Mouse (Mus musculus): ENCODE measurements around the gene Zbtb24. TPM values are rescaled to one million over a fixed set of nuclear protein-coding genes. Genes with fewer than 3 reads are reported as not detected.

Zbtb24 gene
- polyA plus RNA-seq, 2 experiments, result 19.0 to 21.3 TPM

DNA sequence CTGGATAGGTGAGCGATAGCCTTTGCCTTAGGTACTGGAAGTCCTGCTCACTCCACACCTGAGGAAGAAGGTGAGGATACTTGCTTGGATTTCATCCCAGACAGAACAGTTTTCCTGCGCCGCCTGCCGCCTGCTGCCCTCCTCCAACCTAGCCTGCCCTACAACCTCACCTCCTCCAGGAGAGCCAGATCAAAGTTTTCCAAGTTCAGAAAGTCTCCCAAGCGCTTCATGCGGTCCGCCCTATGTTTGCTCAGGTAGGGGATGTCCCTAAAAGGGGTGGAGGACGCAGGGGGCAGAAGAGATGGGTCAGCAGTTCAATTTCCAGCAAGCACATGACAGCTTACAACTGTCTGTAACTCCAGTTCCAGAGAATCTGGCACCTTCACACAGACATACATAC lies 39.1 kb downstream of the Zbtb24 start:
- Histone ChIP-seq H3K4me2 (replicated peaks; ENCODE audit: low read depth, low read length, severe bottlenecking) (peak overlapping the region; percentile 100), H3K36me3 (ENCODE audit: control insufficient read depth, insufficient read depth, low read length) (peaks cover 40% of the 10 kb centered on the region), H3K9ac (ENCODE audit: low read depth, low read length, severe bottlenecking) (peak overlapping the region; percentile 73), H3K4me3 (replicated peaks; ENCODE audit: low read length) (peak overlapping the region; percentile 62), H3K27ac (replicated peaks; ENCODE audit: low read depth, low read length) (no peak overlapping the region), H3K9me3 (ENCODE audit: control insufficient read depth, low read length) (no peaks in the 10 kb centered on the region), H3K27me3 (ENCODE audit: control insufficient read depth, insufficient read depth, low read length) (no peaks in the 10 kb centered on the region), H3K4me1 (ENCODE audit: control insufficient read depth, insufficient read depth, low read length) (peaks cover 14% of the 10 kb centered on the region)
- DNase-seq (ENCODE audit: low spot score) (no peak), ATAC-seq (ENCODE audit: low FRiP score, low read depth) (no peak)
- no peak for TF ChIP-seq POLR2A (IDR thresholded peaks at IDR 0.05; ENCODE audit: borderline replicate concordance, extremely low read depth, insufficient read depth, insufficient read length)
- 17% methylated on average over 8 of the region's 8 CpGs for WGBS

GRCm38 (mm10) chr10:41489708-41490517 lies 39.7 kb downstream of the Zbtb24 start, which contains the start of the genes Smpd2 and Ppil6:
Gene Smpd2, minus strand, starts transcription at chr10:41490369.
Gene Ppil6, plus strand, starts transcription at chr10:41490439.
- no peaks in the 10 kb centered on the region for H3K9me3 ChIP-seq (ENCODE audit: control insufficient read depth, low read length)

DNA sequence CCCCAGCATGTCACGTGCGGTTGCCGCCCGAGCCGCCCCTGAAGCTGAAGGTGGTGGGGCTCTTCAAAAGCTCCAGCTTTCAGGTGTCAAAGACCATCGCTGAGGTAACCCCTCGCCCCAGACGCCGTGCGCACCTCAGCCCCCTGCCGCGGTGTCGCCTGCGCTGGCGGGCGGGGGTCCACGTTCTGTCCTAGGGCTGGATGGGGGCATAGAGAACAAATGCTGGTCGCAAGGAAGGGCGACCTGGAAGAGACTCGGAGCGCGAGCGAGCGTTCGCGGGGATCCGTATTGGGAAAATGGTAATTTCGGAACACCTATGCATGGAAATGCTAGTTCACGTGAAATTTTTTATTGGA lies 40.3 kb downstream of the Zbtb24 start:
- H3K27ac ChIP-seq (replicated peaks; ENCODE audit: low read depth, low read length), result no peak overlapping the region
- 0 out of 2 replicates have a peak, but pooled peaks have one; percentile 17 for TF ChIP-seq POLR2A (IDR thresholded peaks at IDR 0.05; ENCODE audit: borderline replicate concordance, extremely low read depth, insufficient read depth, insufficient read length)
- WGBS, result under 1% methylated on average over 29 of the region's 29 CpGs
- peak overlapping the region; percentile 62 for H3K4me3 ChIP-seq (replicated peaks; ENCODE audit: low read length)
- H3K36me3 ChIP-seq (ENCODE audit: control insufficient read depth, insufficient read depth, low read length), result peaks cover 29% of the 10 kb centered on the region
- H3K9ac ChIP-seq (ENCODE audit: low read depth, low read length, severe bottlenecking), result peak overlapping the region; percentile 73
- ATAC-seq (ENCODE audit: low FRiP score, low read depth), result no peak; the same call in 1 of the 2 replicates
- H3K27me3 ChIP-seq (ENCODE audit: control insufficient read depth, insufficient read depth, low read length), result no peaks in the 10 kb centered on the region
- H3K4me2 ChIP-seq (replicated peaks; ENCODE audit: low read depth, low read length, severe bottlenecking), result peak overlapping the region; percentile 100
- no peaks in the 10 kb centered on the region for H3K9me3 ChIP-seq (ENCODE audit: control insufficient read depth, low read length)
- DNase-seq (ENCODE audit: low spot score), result no peak
- H3K4me1 ChIP-seq (ENCODE audit: control insufficient read depth, insufficient read depth, low read length), result peaks cover 14% of the 10 kb centered on the region

More at GRCm38 (mm10) chr10:41489708-41490517, 39.7 kb downstream of the Zbtb24 start, which contains the start of the genes Smpd2 and Ppil6:
- Histone ChIP-seq H3K27me3 (ENCODE audit: control insufficient read depth, insufficient read depth, low read length) (no peaks in the 10 kb centered on the region), H3K9ac (ENCODE audit: low read depth, low read length, severe bottlenecking) (peak within 1 kb of the TSS; percentile 73), H3K36me3 (ENCODE audit: control insufficient read depth, insufficient read depth, low read length) (peaks cover 35% of the 10 kb centered on the region), H3K4me2 (replicated peaks; ENCODE audit: low read depth, low read length, severe bottlenecking) (peak within 1 kb of the TSS; percentile 100), H3K27ac (replicated peaks; ENCODE audit: low read depth, low read length) (peak within 1 kb of the TSS; percentile 76), H3K4me3 (replicated peaks; ENCODE audit: low read length) (peak within 1 kb of the TSS; percentile 62), H3K4me1 (ENCODE audit: control insufficient read depth, insufficient read depth, low read length) (peaks cover 14% of the 10 kb centered on the region)
- TF ChIP-seq POLR2A (IDR thresholded peaks at IDR 0.05; ENCODE audit: borderline replicate concordance, extremely low read depth, insufficient read depth, insufficient read length), result no peak
- 1% methylated on average over 32 of the region's 50 CpGs for WGBS
- DNase-seq (ENCODE audit: low spot score) (peak; percentile 91), ATAC-seq (ENCODE audit: low FRiP score, low read depth) (peak; percentile 94)

GRCm38 (mm10) chr10:41491111-41491510 lies 40.9 kb downstream of the Zbtb24 start:
- ATAC-seq (ENCODE audit: low FRiP score, low read depth) (no peak), DNase-seq (ENCODE audit: low spot score) (no peak)
- H3K4me2 ChIP-seq (replicated peaks; ENCODE audit: low read depth, low read length, severe bottlenecking), result no peak overlapping the region
- H3K9ac ChIP-seq (ENCODE audit: low read depth, low read length, severe bottlenecking), result no peak overlapping the region
- WGBS, result 36% methylated on average over 4 of the region's 4 CpGs
- H3K27me3 ChIP-seq (ENCODE audit: control insufficient read depth, insufficient read depth, low read length), result no peaks in the 10 kb centered on the region
- no peak for TF ChIP-seq POLR2A (IDR thresholded peaks at IDR 0.05; ENCODE audit: borderline replicate concordance, extremely low read depth, insufficient read depth, insufficient read length)
- H3K27ac ChIP-seq (replicated peaks; ENCODE audit: low read depth, low read length), result no peak overlapping the region
- H3K4me1 ChIP-seq (ENCODE audit: control insufficient read depth, insufficient read depth, low read length), result peaks cover 14% of the 10 kb centered on the region
- peaks cover 23% of the 10 kb centered on the region for H3K36me3 ChIP-seq (ENCODE audit: control insufficient read depth, insufficient read depth, low read length)
- H3K9me3 ChIP-seq (ENCODE audit: control insufficient read depth, low read length), result no peaks in the 10 kb centered on the region
- no peak overlapping the region for H3K4me3 ChIP-seq (replicated peaks; ENCODE audit: low read length)

- H3K4me3 ChIP-seq (replicated peaks; ENCODE audit: low read length), result no peak overlapping the region
- H3K36me3 ChIP-seq (ENCODE audit: control insufficient read depth, insufficient read depth, low read length), result no peaks in the 10 kb centered on the region
- H3K9me3 ChIP-seq (ENCODE audit: control insufficient read depth, low read length), result no peaks in the 10 kb centered on the region
- no peaks in the 10 kb centered on the region for H3K4me1 ChIP-seq (ENCODE audit: control insufficient read depth, insufficient read depth, low read length)
- TF ChIP-seq POLR2A (IDR thresholded peaks at IDR 0.05; ENCODE audit: borderline replicate concordance, extremely low read depth, insufficient read depth, insufficient read length), result no peak
- H3K27ac ChIP-seq (replicated peaks; ENCODE audit: low read depth, low read length), result no peak overlapping the region
- H3K9ac ChIP-seq (ENCODE audit: low read depth, low read length, severe bottlenecking), result no peak overlapping the region
- 59% methylated on average over 4 of the region's 4 CpGs for WGBS
- ATAC-seq (ENCODE audit: low FRiP score, low read depth) (no peak), DNase-seq (ENCODE audit: low spot score) (no peak)
- H3K4me2 ChIP-seq (replicated peaks; ENCODE audit: low read depth, low read length, severe bottlenecking), result no peak overlapping the region
- H3K27me3 ChIP-seq (ENCODE audit: control insufficient read depth, insufficient read depth, low read length), result no peaks in the 10 kb centered on the region
Measured at GRCm38 (mm10) chr10:41500941-41501340, 50.8 kb downstream of the Zbtb24 start.
